Mouse (Mus musculus): Measurements from ENCODE around the gene Slco1c1.

DNA sequence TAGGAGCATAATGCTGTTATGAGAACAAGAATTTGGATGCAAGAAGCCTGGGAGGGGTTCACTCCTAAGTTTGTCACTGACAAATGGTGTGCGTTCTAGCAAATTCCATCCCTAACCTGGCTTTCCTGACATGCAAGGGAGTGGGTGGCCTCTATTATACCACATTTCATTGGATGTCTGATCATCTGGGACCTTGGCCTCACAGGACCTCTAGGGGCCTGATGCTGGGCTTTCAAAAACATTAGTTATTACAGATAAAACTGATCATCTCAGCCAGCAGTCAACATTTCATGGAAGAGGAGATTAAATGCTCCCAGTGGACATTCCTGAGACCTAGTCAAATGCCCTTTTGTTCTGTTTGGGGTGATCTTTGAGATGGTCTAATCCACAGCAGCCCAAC lies 34.0 kb downstream of the Slco1c1 start:
- TF ChIP-seq CTCF (IDR thresholded peaks at IDR 0.05; ENCODE audit: extremely low read depth, insufficient read depth, low read length) (no peak), POLR2A (IDR thresholded peaks at IDR 0.05; ENCODE audit: extremely low read depth, insufficient read depth, low read length) (no peak)

Data from cortical plate, adult 2 months (tissue).